Mouse (Mus musculus) brain, embryonic 14.5 days (tissue): Measurements from ENCODE around the gene Nelfe. TPM values are rescaled to one million over a fixed set of nuclear protein-coding genes. Genes with fewer than 3 reads are reported as not detected.
"Not testable (repeated sequence)": the region's sequence is repeated elsewhere in the genome, so short reads cannot be mapped to it uniquely, and the experiment has no call there.

Experiments
- DNase-seq: peaks from one replicate; pipeline ENCODE4 v3.0.0-alpha.2; 2011; ENCODE audit warnings: low read depth
- CTCF ChIP-seq: fragments of 200-500 bp; IDR thresholded peaks from 2 replicates; pipeline ENCODE4 v1.5.1; 2012; ENCODE audit warnings: inconsistent platforms, mild to moderate bottlenecking, moderate library complexity, borderline replicate concordance; ENCODE audit not compliant: insufficient read depth, insufficient read length; ENCODE audit errors: extremely low read depth
- POLR2A ChIP-seq: fragments of 200-500 bp; IDR thresholded peaks from 2 replicates; pipeline ENCODE4 v1.6.1; 2012; ENCODE audit warnings: mild to moderate bottlenecking, inconsistent platforms, borderline replicate concordance; ENCODE audit not compliant: poor library complexity, insufficient read depth, insufficient read length, severe bottlenecking; ENCODE audit errors: extremely low read depth
- polyA plus RNA-seq: library from polyadenylated mRNA; depleted of rRNA; stranded (reverse); fragments of >200 nt; gene quantifications from 2 replicates; pipeline ENCODE4 v1.2.3, GENCODE M21; 2012; rRNA removed

Nelfe gene
- polyA plus RNA-seq, 1 experiment: 62.1 TPM

GRCm38 (mm10) chr17:34895724-34896123, 45.5 kb downstream of the Nelfe start:
- DNase-seq: no peak
- TF ChIP-seq CTCF (no peak), POLR2A (no peak)

GRCm38 (mm10) chr17:34896366-34896765, 46.2 kb downstream of the Nelfe start:
- no peak for DNase-seq
- TF ChIP-seq CTCF: no peak

- no peak for TF ChIP-seq POLR2A
- no peak for TF ChIP-seq CTCF
- peak; percentile 76 for DNase-seq
Measured at GRCm38 (mm10) chr17:34897373-34898159, 47.4 kb downstream of the Nelfe start.

- peak; percentile 79 for TF ChIP-seq POLR2A
- no peak for TF ChIP-seq CTCF
- peak; percentile 92 for DNase-seq
Measured at GRCm38 (mm10) chr17:34898160-34898586, 48.0 kb downstream of the Nelfe start, which contains the start of the genes C2 and Ehmt2. Gene C2, minus strand, starts transcription at chr17:34898265. Gene Ehmt2, plus strand, starts transcription at chr17:34898469.

DNA sequence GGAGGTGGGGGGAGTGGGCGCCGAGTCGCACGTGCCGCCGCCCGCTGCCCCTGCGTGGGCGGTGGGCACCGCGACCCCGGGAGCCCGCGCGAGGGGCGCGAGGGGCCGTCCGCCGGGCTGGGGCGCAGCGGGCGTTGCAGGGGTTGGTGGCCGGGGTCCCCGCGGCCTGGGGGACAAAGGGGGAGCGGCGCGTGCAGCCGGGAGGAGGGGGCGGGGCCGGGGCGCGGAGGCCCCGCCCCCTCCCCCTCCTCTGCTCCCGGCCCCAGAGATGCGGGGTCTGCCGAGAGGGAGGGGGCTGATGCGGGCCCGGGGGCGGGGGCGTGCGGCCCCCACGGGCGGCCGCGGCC, 48.5 kb downstream of the Nelfe start:
- peak; percentile 71 for DNase-seq
- TF ChIP-seq POLR2A (no peak; the same call in 1 of the 2 replicates), CTCF (no peak)

DNA sequence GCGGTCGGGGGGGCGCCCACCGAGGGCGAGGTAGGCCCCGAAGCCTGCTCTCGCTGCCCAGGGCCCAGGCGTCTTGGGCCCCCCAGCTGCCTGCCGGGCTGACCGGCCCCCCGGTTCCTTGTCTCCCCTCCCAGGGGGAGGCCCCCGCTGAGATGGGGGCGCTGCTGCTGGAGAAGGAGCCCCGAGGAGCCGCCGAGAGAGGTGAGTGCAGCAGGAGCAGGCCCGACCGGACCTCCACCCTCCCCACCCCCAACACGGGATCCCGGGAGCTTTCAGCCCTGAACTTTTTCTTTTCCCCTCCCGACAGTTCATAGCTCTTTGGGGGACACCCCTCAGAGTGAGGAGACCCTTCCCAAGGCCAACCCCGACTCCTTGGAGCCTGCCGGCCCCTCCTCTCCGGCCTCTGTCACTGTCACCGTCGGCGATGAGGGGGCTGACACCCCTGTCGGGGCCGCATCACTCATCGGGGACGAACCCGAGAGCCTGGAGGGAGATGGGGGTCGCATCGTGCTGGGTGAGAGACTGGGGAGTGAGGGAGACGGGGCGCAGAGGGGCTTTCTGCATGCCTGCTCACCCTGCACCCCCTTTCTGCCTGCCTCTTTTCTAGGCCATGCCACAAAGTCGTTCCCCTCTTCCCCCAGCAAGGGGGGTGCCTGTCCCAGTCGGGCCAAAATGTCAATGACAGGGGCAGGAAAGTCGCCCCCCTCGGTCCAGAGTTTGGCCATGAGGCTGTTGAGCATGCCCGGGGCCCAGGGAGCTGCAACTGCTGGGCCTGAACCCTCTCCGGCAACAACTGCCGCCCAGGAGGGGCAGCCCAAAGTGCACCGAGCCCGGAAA, 49.1 kb downstream of the Nelfe start:
- DNase-seq: peak; percentile 35
- no peak for TF ChIP-seq POLR2A
- no peak for TF ChIP-seq CTCF

GRCm38 (mm10) chr17:34899890-34900243, 49.7 kb downstream of the Nelfe start:
- peak; percentile 40 for DNase-seq
- TF ChIP-seq CTCF (no peak), POLR2A (no peak)

DNA sequence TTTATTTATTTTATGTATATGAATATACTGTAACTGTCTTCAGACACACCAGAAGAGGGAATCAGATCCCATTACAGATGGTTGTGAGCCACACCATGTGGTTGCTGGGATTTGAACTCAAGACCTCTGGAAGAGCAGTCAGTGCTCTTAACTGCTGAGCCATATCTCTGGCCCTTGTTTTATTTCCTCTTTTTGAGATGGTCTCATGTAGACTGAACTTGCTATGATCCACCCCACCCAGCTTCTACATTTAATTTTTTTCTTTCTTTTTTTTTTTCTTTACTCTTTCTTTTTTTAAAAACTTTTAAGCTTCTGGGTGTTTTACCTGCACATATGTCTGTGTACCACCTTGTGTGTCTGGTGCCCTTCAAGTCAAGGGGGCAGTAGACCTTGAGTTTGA, 50.6 kb downstream of the Nelfe start:
- not testable (repeated sequence) for DNase-seq

GRCm38 (mm10) chr17:34901948-34902347, 51.8 kb downstream of the Nelfe start:
- DNase-seq: not testable (repeated sequence)

- no peak for TF ChIP-seq POLR2A
- TF ChIP-seq CTCF: no peak
- no peak for DNase-seq
Measured at GRCm38 (mm10) chr17:34902895-34903294, 52.7 kb downstream of the Nelfe start.

Other genes starting within 250 kb of the Nelfe start
- gene Rnf5, start 246.7 kb upstream of the Nelfe start, polyA plus RNA-seq: 189 and 227 TPM in 2 replicates
- gene Agpat1, start 246.1 kb upstream of the Nelfe start, polyA plus RNA-seq: 251 and 279 TPM in 2 replicates
- 9.2 and 10.3 TPM in 2 replicates for gene Egfl8, start 234.4 kb upstream of the Nelfe start, polyA plus RNA-seq
- 29.3 and 31.7 TPM in 2 replicates for gene Ppt2, start 221.9 kb upstream of the Nelfe start, polyA plus RNA-seq
- gene Prrt1, start 220.9 kb upstream of the Nelfe start, polyA plus RNA-seq: 53.2 and 63.8 TPM in 2 replicates
- gene Fkbpl, start 205.6 kb upstream of the Nelfe start, polyA plus RNA-seq: 3.8 and 6.8 TPM in 2 replicates
- gene Atf6b, start 203.2 kb upstream of the Nelfe start, polyA plus RNA-seq: 113 and 133 TPM in 2 replicates
- gene Tnxb, start 179.9 kb upstream of the Nelfe start, polyA plus RNA-seq: 0.33 and 0.70 TPM in 2 replicates
- gene C4b, start 106.5 kb upstream of the Nelfe start, polyA plus RNA-seq: 0.04 TPM in 2 replicates
- 0.04 TPM in 2 replicates for gene Cyp21a1, start 45.8 kb upstream of the Nelfe start, polyA plus RNA-seq
- 57.1 and 75.0 TPM in 2 replicates for gene Stk19, start 13.4 kb upstream of the Nelfe start, polyA plus RNA-seq
- 73.5 and 101 TPM in 2 replicates for gene Dxo, start 13.4 kb upstream of the Nelfe start, polyA plus RNA-seq
- gene Skiv2l, start 181 bp upstream of the Nelfe start, polyA plus RNA-seq: 88.8 and 119 TPM in 2 replicates
- gene Cfb, start 12.1 kb downstream of the Nelfe start, polyA plus RNA-seq: 0.21 and 0.42 TPM in 2 replicates
- 116 and 135 TPM in 2 replicates for gene Zbtb12, start 29.1 kb downstream of the Nelfe start, polyA plus RNA-seq
- gene Gm20547, start 31.7 kb downstream of the Nelfe start, polyA plus RNA-seq: 0.04 TPM in 1 of 2 replicates, not detected in the other
- gene C2, start 47.9 kb downstream of the Nelfe start, polyA plus RNA-seq: 1.1 and 2.3 TPM in 2 replicates
- 350 and 361 TPM in 2 replicates for gene Ehmt2, start 48.1 kb downstream of the Nelfe start, polyA plus RNA-seq
- gene Slc44a4, start 64.1 kb downstream of the Nelfe start, polyA plus RNA-seq: 0.06 and 0.07 TPM in 2 replicates
- gene Neu1, start 80.9 kb downstream of the Nelfe start, polyA plus RNA-seq: 28.0 and 29.6 TPM in 2 replicates
- gene Hspa1b, start 108.8 kb downstream of the Nelfe start, polyA plus RNA-seq: 6.3 and 7.1 TPM in 2 replicates
- gene Gm20481, start 119.5 kb downstream of the Nelfe start, polyA plus RNA-seq: not detected in 2 replicates
- gene Hspa1a, start 121.8 kb downstream of the Nelfe start, polyA plus RNA-seq: 6.3 and 6.6 TPM in 2 replicates
- gene Hspa1l, start 122.3 kb downstream of the Nelfe start, polyA plus RNA-seq: 0.14 and 0.40 TPM in 2 replicates
- 136 and 185 TPM in 2 replicates for gene Lsm2, start 131.5 kb downstream of the Nelfe start, polyA plus RNA-seq
- 99.2 and 119 TPM in 2 replicates for gene Vars, start 150.6 kb downstream of the Nelfe start, polyA plus RNA-seq
- 0.49 and 0.71 TPM in 2 replicates for gene Vwa7, start 166.2 kb downstream of the Nelfe start, polyA plus RNA-seq
- gene Sapcd1, start 177.6 kb downstream of the Nelfe start, polyA plus RNA-seq: 4.0 and 6.5 TPM in 2 replicates
- gene Msh5, start 196.4 kb downstream of the Nelfe start, polyA plus RNA-seq: 4.2 and 6.4 TPM in 2 replicates
- gene Clic1, start 199.6 kb downstream of the Nelfe start, polyA plus RNA-seq: 69.6 and 89.8 TPM in 2 replicates
- gene Ddah2, start 208.6 kb downstream of the Nelfe start, polyA plus RNA-seq: 322 and 438 TPM in 2 replicates
- 0.42 and 0.50 TPM in 2 replicates for gene Ly6g6c, start 215.0 kb downstream of the Nelfe start, polyA plus RNA-seq
- gene Mpig6b, start 215.8 kb downstream of the Nelfe start, polyA plus RNA-seq: 0.30 and 0.35 TPM in 2 replicates
- gene Ly6g6e, start 226.5 kb downstream of the Nelfe start, polyA plus RNA-seq: 1.2 and 12.4 TPM in 2 replicates
- 1.8 and 2.7 TPM in 2 replicates for gene Ly6g6d, start 227.7 kb downstream of the Nelfe start, polyA plus RNA-seq
- 0.15 and 0.30 TPM in 2 replicates for gene Ly6g6f, start 235.2 kb downstream of the Nelfe start, polyA plus RNA-seq
- 91.0 and 135 TPM in 2 replicates for gene Abhd16a, start 238.9 kb downstream of the Nelfe start, polyA plus RNA-seq